Mouse (Mus musculus) heart, embryonic 15.5 days (tissue): ENCODE results near the gene Gabpb2. TPM values are rescaled to one million over a fixed set of nuclear protein-coding genes. Genes with fewer than 3 reads are reported as not detected.
"Not testable (repeated sequence)": the region's sequence is repeated elsewhere in the genome, so short reads cannot be mapped to it uniquely, and the experiment has no call there.

ENCODE experiments used
- ATAC-seq: fragments of 200-750 bp; cut with Nextera tagmentation; replicated peaks from 2 replicates; pipeline ENCODE4 v1.8.0; 2017; ENCODE audit warnings: low read depth, moderate TSS enrichment; ENCODE audit not compliant: insufficient number of reproducible peaks, insufficient read depth, low FRiP score
- H3K27ac ChIP-seq: fragments of 300-500 bp; sonication (generic); 2 replicates; pipeline ENCODE4 v1.5.1; 2015; ENCODE audit warnings: mild to moderate bottlenecking, inconsistent platforms
- H3K27me3 ChIP-seq: fragments of 300-500 bp; sonication (generic); 2 replicates; pipeline ENCODE4 v1.6.1; 2015; ENCODE audit warnings: inconsistent platforms
- H3K36me3 ChIP-seq: fragments of 300-500 bp; sonication (generic); 2 replicates; pipeline ENCODE4 v1.6.1; 2015; ENCODE audit warnings: mild to moderate bottlenecking, inconsistent platforms
- H3K4me1 ChIP-seq: fragments of 300-500 bp; sonication (generic); replicated peaks from 2 replicates; pipeline ENCODE4 v1.6.1; 2015; ENCODE audit warnings: inconsistent platforms
- H3K4me2 ChIP-seq: fragments of 300-500 bp; sonication (generic); 2 replicates; pipeline ENCODE4 v1.6.1; 2015; ENCODE audit warnings: inconsistent platforms, mild to moderate bottlenecking, moderate library complexity
- H3K4me3 ChIP-seq: fragments of 300-500 bp; sonication (generic); 2 replicates; pipeline ENCODE4 v1.5.1; 2015; ENCODE audit warnings: mild to moderate bottlenecking, inconsistent platforms
- H3K9ac ChIP-seq: fragments of 300-500 bp; sonication (generic); 2 replicates; pipeline ENCODE4 v1.6.1; 2015; ENCODE audit warnings: mild to moderate bottlenecking, inconsistent platforms
- H3K9me3 ChIP-seq: fragments of 300-500 bp; sonication (generic); replicated peaks from 2 replicates; pipeline ENCODE4 v1.6.1; 2016; ENCODE audit warnings: inconsistent platforms
- WGBS: fragments of 180-500 bp; shearing (Covaris S2); methylation state at CpG from one replicate; pipeline ENCODE4 v1.1.7; 2015; ENCODE audit warnings: mixed read lengths; 5-methylcytosine and 5-hydroxymethylcytosine counted together
- polyA plus RNA-seq: library from polyadenylated mRNA; unstranded; fragments of >200 nt; fragmentation: Nextera tagmentation; extraction: Ambion mirVana; gene quantifications from 2 replicates; pipeline ENCODE4 v1.2.1, GENCODE M21; 2015

The Gabpb2 gene
- polyA plus RNA-seq, 1 experiment from 2014 or later, result 5.1 TPM

- H3K27ac ChIP-seq, result no peak overlapping the region
- H3K4me2 ChIP-seq, result no peak overlapping the region
- no peaks in the 10 kb centered on the region for H3K27me3 ChIP-seq
- 100% methylated on average over 1 of the region's 1 CpGs for WGBS
- H3K4me1 ChIP-seq, result peaks cover 14% of the 10 kb centered on the region
- H3K4me3 ChIP-seq, result no peak overlapping the region
- H3K9ac ChIP-seq, result no peak overlapping the region
- H3K36me3 ChIP-seq, result peaks cover 20% of the 10 kb centered on the region
- no peaks in the 10 kb centered on the region for H3K9me3 ChIP-seq
- ATAC-seq, result no peak
These were observed 4.1 kb downstream of the Gabpb2 start for GRCm38 (mm10) chr3:95213609-95213975.

- not testable (repeated sequence) for H3K9me3 ChIP-seq, H3K9ac ChIP-seq, H3K4me1 ChIP-seq, H3K4me3 ChIP-seq, H3K27ac ChIP-seq, ATAC-seq, H3K27me3 ChIP-seq, H3K4me2 ChIP-seq
- WGBS, result 87% methylated on average over 9 of the region's 10 CpGs
- H3K36me3 ChIP-seq, result peaks cover 20% of the 10 kb centered on the region
These were observed 4.7 kb downstream of the Gabpb2 start for GRCm38 (mm10) chr3:95212889-95213608.

- H3K36me3 ChIP-seq, result peaks cover 35% of the 10 kb centered on the region
- H3K27me3 ChIP-seq, result no peaks in the 10 kb centered on the region
- H3K9me3 ChIP-seq, result no peaks in the 10 kb centered on the region
- 88% methylated on average over 2 of the region's 2 CpGs for WGBS
- H3K9ac ChIP-seq, result no peak overlapping the region
- no peak overlapping the region for H3K4me3 ChIP-seq
- no peak overlapping the region for H3K4me2 ChIP-seq
- no peak for ATAC-seq
- no peaks in the 10 kb centered on the region for H3K4me1 ChIP-seq
- H3K27ac ChIP-seq, result no peak overlapping the region
These were observed 7.1 kb downstream of the Gabpb2 start for GRCm38 (mm10) chr3:95210585-95210984.

GRCm38 (mm10) chr3:95208286-95208685, 9.4 kb downstream of the Gabpb2 start:
- Histone ChIP-seq H3K27me3 (no peaks in the 10 kb centered on the region), H3K4me2 (no peak overlapping the region), H3K4me1 (no peaks in the 10 kb centered on the region), H3K9ac (no peak overlapping the region), H3K27ac (no peak overlapping the region), H3K36me3 (peaks cover 37% of the 10 kb centered on the region), H3K4me3 (no peak overlapping the region), H3K9me3 (no peaks in the 10 kb centered on the region)
- 86% methylated on average over 4 of the region's 4 CpGs for WGBS
- no peak for ATAC-seq

GRCm38 (mm10) chr3:95203880-95204279, 13.8 kb downstream of the Gabpb2 start:
- Histone ChIP-seq H3K4me2 (no peak overlapping the region), H3K4me1 (no peaks in the 10 kb centered on the region), H3K27ac (no peak overlapping the region), H3K9me3 (no peaks in the 10 kb centered on the region), H3K9ac (no peak overlapping the region), H3K36me3 (peaks cover 67% of the 10 kb centered on the region), H3K27me3 (no peaks in the 10 kb centered on the region), H3K4me3 (no peak overlapping the region)
- 86% methylated on average over 6 of the region's 6 CpGs for WGBS
- no peak for ATAC-seq

GRCm38 (mm10) chr3:95200562-95200961, 17.2 kb downstream of the Gabpb2 start:
- Histone ChIP-seq H3K4me1 (no peaks in the 10 kb centered on the region), H3K9ac (no peak overlapping the region), H3K27me3 (no peaks in the 10 kb centered on the region), H3K4me3 (no peak overlapping the region), H3K4me2 (no peak overlapping the region), H3K36me3 (peaks cover 79% of the 10 kb centered on the region), H3K9me3 (no peaks in the 10 kb centered on the region), H3K27ac (no peak overlapping the region)
- WGBS, result 75% methylated on average over 2 of the region's 2 CpGs
- ATAC-seq, result no peak

- Histone ChIP-seq H3K36me3 (peaks cover 80% of the 10 kb centered on the region), H3K27me3 (no peaks in the 10 kb centered on the region), H3K4me2 (no peak overlapping the region), H3K4me3 (no peak overlapping the region), H3K9ac (no peak overlapping the region), H3K27ac (no peak overlapping the region), H3K4me1 (no peaks in the 10 kb centered on the region), H3K9me3 (no peaks in the 10 kb centered on the region)
- WGBS, result 89% methylated on average over 7 of the region's 7 CpGs
- no peak for ATAC-seq
These were observed 17.6 kb downstream of the Gabpb2 start for GRCm38 (mm10) chr3:95200132-95200531.

- ATAC-seq, result no peak
- no peaks in the 10 kb centered on the region for H3K4me1 ChIP-seq
- H3K9ac ChIP-seq, result no peak overlapping the region
- no peaks in the 10 kb centered on the region for H3K27me3 ChIP-seq
- no peak overlapping the region for H3K27ac ChIP-seq
- 67% methylated on average over 1 of the region's 1 CpGs for WGBS
- H3K36me3 ChIP-seq, result peaks cover 80% of the 10 kb centered on the region
- no peaks in the 10 kb centered on the region for H3K9me3 ChIP-seq
- H3K4me2 ChIP-seq, result no peak overlapping the region
- no peak overlapping the region for H3K4me3 ChIP-seq
These were observed 18.6 kb downstream of the Gabpb2 start for GRCm38 (mm10) chr3:95199101-95199500.

- Histone ChIP-seq H3K4me1 (no peaks in the 10 kb centered on the region), H3K9me3 (no peaks in the 10 kb centered on the region), H3K27ac (no peak overlapping the region), H3K27me3 (no peaks in the 10 kb centered on the region), H3K36me3 (peaks cover 70% of the 10 kb centered on the region), H3K9ac (no peak overlapping the region), H3K4me2 (no peak overlapping the region), H3K4me3 (no peak overlapping the region)
- no peak for ATAC-seq
- 73% methylated on average over 2 of the region's 2 CpGs for WGBS
These were observed 21.9 kb downstream of the Gabpb2 start for GRCm38 (mm10) chr3:95195772-95196171.

GRCm38 (mm10) chr3:95194721-95195135, 23.0 kb downstream of the Gabpb2 start:
- H3K36me3 ChIP-seq, result peaks cover 68% of the 10 kb centered on the region
- no peaks in the 10 kb centered on the region for H3K4me1 ChIP-seq
- no peak overlapping the region for H3K4me2 ChIP-seq
- ATAC-seq, result no peak
- H3K4me3 ChIP-seq, result no peak overlapping the region
- no peaks in the 10 kb centered on the region for H3K27me3 ChIP-seq
- H3K9ac ChIP-seq, result no peak overlapping the region
- WGBS, result 77% methylated on average over 6 of the region's 6 CpGs
- H3K27ac ChIP-seq, result no peak overlapping the region
- no peaks in the 10 kb centered on the region for H3K9me3 ChIP-seq

- H3K27ac ChIP-seq, result no peak overlapping the region
- H3K9me3 ChIP-seq, result no peaks in the 10 kb centered on the region
- H3K9ac ChIP-seq, result no peak overlapping the region
- no peaks in the 10 kb centered on the region for H3K4me1 ChIP-seq
- no peak for ATAC-seq
- no peak overlapping the region for H3K4me3 ChIP-seq
- H3K27me3 ChIP-seq, result no peaks in the 10 kb centered on the region
- no peak overlapping the region for H3K4me2 ChIP-seq
- 86% methylated on average over 6 of the region's 6 CpGs for WGBS
- peaks cover 49% of the 10 kb centered on the region for H3K36me3 ChIP-seq
These were observed 30.8 kb downstream of the Gabpb2 start for GRCm38 (mm10) chr3:95186888-95187287.

GRCm38 (mm10) chr3:95186100-95186499, 31.6 kb downstream of the Gabpb2 start:
- 83% methylated on average over 2 of the region's 2 CpGs for WGBS
- Histone ChIP-seq H3K27me3 (no peaks in the 10 kb centered on the region), H3K4me1 (no peaks in the 10 kb centered on the region), H3K36me3 (peaks cover 49% of the 10 kb centered on the region), H3K4me2 (no peak overlapping the region), H3K9ac (no peak overlapping the region), H3K4me3 (no peak overlapping the region), H3K9me3 (no peaks in the 10 kb centered on the region), H3K27ac (no peak overlapping the region)
- ATAC-seq, result no peak
